Mouse (Mus musculus) embryo, embryonic 9.5 days (tissue): ENCODE measurements at regions not wholly inside any gene's neighbourhood (a gene's known extent, or its start where the extent isn't known, plus 50 kb on each side); places are given as distances from the start of the nearest gene placed in this dataset.
A peak's percentile ranks its signal among the peaks of the same experiment; 100 is the strongest.

Experiments used
- DNase-seq: peaks from one replicate; pipeline ENCODE4 v3.0.0-alpha.2; 2017; ENCODE audit errors: extremely low spot score

DNA sequence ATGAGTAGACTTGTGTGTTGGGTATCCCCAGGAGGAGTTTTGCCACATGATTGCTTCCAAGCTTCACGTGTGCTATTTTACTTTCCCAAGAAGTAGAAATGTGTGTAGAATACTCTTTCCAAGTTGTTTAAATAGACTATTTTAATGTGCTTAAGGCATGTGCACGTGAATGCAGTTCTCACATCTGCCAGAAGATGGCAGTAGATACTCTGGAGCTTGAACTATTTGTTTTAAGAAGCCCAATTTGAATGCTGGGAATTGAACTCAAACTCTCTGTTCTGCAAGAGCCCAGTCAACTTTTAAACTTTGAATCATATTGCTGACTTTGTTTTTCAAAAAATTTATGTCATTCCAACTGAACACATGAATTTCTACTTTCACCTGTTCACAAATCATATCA, 431.3 kb upstream of the Reg3g start:
- DNase-seq = peak; percentile 55

DNA sequence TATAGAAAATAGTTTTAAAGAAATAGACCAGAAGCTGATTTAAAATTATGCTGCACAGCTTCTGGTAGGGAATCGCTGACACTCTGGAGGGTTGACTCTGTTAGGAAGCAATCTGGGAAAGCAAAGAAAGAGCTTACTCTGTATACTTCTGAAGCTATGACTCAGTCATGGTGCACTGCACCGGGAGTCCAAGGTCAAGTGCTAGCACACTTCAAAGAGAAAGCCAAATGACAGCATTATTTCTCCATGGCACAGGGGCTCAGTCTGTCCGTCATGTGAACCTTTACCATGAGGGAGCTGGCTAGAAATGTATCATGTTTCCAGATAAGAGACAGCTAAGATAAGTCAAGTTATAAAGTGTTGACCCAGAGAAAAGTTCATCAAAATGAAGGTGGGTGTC, 424.1 kb upstream of the Reg3g start:
- no peak for DNase-seq

DNA sequence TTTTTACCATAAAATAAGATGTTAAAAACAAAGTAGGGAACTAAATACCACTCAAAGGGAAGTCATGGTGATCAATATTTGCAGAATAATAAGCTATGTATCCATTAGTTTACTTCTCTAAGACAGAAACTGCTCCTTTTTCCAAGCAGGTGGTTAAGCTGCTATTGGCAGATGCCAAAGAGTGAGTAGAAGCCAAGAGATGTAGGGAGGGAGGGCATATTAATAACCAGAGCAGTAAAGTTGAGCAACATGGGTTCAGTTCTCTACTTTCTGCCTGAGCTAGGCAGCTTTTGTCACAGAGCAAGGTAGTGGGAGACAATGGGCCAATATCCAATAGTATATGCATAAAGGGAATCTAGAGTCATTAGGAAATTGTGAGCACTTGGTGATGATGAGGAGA, 394.4 kb upstream of the Reg3g start:
- DNase-seq = no peak

DNA sequence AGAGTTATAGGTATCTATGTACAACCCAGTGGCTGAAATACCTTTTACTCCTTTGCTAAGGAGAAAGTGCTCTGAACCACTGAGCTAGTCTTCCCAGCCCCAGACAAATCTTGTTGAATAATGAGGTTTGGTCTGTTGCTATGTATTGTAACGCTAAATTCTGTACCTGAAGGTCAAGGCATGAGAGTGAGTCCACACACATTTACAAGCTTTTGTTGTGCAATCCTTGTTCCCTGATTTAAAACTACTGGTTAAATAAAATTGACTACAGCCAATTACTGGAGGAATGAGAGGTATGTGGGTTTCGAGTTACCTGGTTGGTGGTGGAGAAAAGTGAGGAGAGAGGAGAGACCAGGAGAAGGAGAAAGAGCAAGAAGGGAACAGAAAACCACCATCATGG, 372.6 kb upstream of the Reg3g start:
- DNase-seq = no peak

DNA sequence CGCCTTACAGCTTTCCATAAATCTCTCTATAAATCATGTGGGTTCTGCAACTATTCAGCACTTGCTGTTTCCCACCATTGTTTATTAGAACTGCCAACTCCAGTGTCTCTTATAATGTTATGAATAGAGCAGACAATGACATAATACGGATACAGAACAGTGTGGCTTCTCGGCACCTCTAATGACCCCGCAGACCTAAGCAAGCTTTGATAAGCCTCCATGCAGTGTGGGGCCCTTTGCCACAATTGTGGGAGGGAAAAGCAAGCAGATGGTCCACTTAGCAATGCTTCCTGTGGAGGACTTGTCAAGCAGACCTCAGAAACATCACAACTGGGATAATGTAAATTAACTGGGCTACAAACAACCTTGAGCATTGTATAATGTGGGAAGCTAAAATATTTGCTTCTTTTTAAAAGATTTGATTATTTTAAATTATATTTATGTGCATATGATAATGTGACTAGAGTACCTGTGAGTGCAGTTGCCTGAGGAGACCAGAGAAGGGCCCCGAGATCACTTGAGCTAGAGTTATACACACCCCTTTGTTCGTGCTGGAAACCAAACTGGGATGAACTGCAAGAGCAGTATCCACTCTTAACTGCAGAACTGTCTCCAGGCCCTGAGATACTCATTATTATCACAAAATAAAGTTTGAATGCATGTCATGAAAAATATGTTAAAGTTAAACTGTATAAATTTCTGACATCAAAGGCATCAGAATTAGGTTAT, 357.4 kb upstream of the Reg3g start:
- DNase-seq = no peak

DNA sequence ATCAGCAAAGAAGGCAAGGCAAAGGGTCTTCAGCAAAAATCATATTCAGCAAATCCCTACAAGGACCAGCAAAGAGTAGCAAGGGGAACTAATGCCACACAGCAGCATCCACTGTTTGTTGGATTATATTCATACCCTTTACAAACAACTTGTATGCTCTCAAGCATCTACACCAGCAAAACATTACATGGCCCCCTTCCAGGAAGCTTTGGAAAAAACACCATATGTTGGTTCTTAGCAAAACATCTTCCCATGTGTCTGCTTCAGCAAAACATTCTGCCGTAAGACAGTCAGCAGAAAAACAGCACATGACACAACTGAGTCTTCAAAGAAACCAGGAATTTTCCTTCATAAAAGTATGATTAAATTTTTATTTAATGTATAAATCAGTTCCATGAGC, 352.6 kb upstream of the Reg3g start:
- no peak for DNase-seq

DNA sequence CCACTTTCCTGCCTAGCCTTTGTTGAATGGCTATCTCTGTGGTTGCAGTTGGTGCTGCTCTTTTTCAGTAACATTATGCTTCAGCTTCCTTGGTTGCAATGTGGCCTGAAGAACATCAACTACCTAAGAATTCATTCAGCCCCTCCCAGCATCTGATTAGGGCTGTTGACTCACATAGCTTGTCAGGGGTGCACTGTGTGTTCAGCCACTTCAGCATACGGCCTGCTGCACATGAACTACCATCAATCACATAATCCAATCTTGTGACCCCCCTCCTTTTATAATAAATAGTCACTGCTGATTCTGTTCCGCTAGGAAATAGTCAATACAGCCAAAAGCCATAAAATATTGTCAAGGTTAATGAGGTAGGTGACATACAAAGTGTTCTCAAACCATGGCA, 328.3 kb upstream of the Reg3g start:
- no peak for DNase-seq

DNA sequence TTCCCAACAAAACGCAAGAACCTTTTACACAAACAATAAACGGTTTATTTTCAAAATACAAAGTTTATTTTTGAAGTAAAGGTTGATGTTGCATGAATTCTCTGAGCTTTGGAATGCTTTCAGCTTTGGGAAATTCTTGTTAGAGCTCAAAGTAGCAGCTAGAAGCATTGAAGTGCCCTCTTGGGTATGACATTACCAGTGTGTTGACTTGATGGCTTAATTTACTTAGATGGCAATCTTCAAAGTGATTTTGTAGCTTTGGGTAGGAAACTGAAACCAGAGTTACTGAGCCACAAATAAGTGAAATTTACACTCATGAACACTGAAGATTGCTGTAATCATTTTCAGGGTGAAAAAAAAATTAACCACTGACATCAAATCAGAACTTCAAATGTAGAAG, 320.3 kb upstream of the Reg3g start:
- no peak for DNase-seq

DNA sequence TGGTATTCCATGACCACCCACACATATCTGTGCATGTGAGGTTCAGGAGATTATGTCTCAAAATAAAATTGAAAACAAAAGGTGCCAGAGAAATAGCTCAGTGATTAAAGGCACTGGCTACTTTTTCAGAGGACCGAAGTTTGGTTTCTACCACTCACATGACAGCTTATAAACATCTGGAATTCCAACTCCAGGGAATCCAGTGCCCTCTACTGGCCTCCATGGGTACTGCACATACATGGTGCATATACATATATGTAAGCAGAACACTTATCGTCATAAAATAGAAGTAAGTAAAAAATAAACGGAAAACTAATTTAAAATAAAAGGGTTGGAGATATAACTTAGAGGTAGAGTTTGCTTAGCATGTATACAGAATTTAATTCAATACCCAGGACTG, 288.9 kb upstream of the Reg3g start:
- no peak for DNase-seq
